Mouse (Mus musculus) erythroblast, embryonic 14.5 days (primary cell): Measurements from ENCODE around the gene Ddah1. TPM values are rescaled to one million over a fixed set of nuclear protein-coding genes. Genes with fewer than 3 reads are reported as not detected.

ENCODE experiments used
- H3K27me3 ChIP-seq: 2 replicates; pipeline ENCODE4 v1.6.1; 2012; ENCODE audit warnings: inconsistent platforms; ENCODE audit not compliant: control insufficient read depth
- H3K36me3 ChIP-seq: 2 replicates; pipeline ENCODE4 v1.6.1; 2012; ENCODE audit warnings: mild to moderate bottlenecking, inconsistent platforms; ENCODE audit not compliant: control insufficient read depth
- H3K4me1 ChIP-seq: 2 replicates; pipeline ENCODE4 v1.6.1; 2012; ENCODE audit warnings: inconsistent platforms; ENCODE audit not compliant: control insufficient read depth
- H3K4me3 ChIP-seq: replicated peaks from 2 replicates; pipeline ENCODE3; 2012; ENCODE audit warnings: moderate library complexity, mild to moderate bottlenecking, inconsistent platforms
- H3K9me3 ChIP-seq: 2 replicates; pipeline ENCODE4 v1.6.1; 2012; ENCODE audit warnings: low read length, inconsistent platforms, mixed read lengths; ENCODE audit not compliant: control insufficient read depth
- GATA1 ChIP-seq: IDR thresholded peaks from 2 replicates; pipeline ENCODE4 v1.6.1; 2012; ENCODE audit warnings: low read length, inconsistent platforms, mixed read lengths
- TAL1 ChIP-seq: IDR thresholded peaks from 3 replicates; pipeline ENCODE4 v1.6.1; 2012; ENCODE audit warnings: low read length, inconsistent platforms, mixed read lengths
- polyA plus RNA-seq: library from polyadenylated mRNA; stranded (reverse); fragments of >175 nt; gene quantifications from 2 replicates; pipeline ENCODE4 v1.2.3, GENCODE M21; 2012

The Ddah1 gene
- polyA plus RNA-seq, 1 experiment: 0.12 TPM

GRCm38 (mm10) chr3:145922019-145922854, 163.8 kb downstream of the Ddah1 start, which contains the start of gene Bcl10:
TSS of gene Bcl10 (plus strand) at chr3:145922804.
- peaks cover 4% of the 10 kb centered on the region for H3K36me3 ChIP-seq
- peaks cover 33% of the 10 kb centered on the region for H3K4me1 ChIP-seq
- H3K4me3 ChIP-seq: peak within 1 kb of the TSS; percentile 88
- H3K27me3 ChIP-seq: no peaks in the 10 kb centered on the region; the same call in 1 of the 2 replicates
- peaks cover 3% of the 10 kb centered on the region; the same call in 1 of the 2 replicates for H3K9me3 ChIP-seq
- TF ChIP-seq TAL1: no peak
- TF ChIP-seq GATA1: no peak

- H3K36me3 ChIP-seq: peaks cover 11% of the 10 kb centered on the region
- peaks cover 35% of the 10 kb centered on the region for H3K4me1 ChIP-seq
- TF ChIP-seq TAL1 (no peak), GATA1 (no peak)
- H3K4me3 ChIP-seq: peak overlapping the region; percentile 88
- peaks cover 3% of the 10 kb centered on the region; the same call in 1 of the 2 replicates for H3K9me3 ChIP-seq
- no peaks in the 10 kb centered on the region; the same call in 1 of the 2 replicates for H3K27me3 ChIP-seq
Measured at GRCm38 (mm10) chr3:145922971-145923370, 164.5 kb downstream of the Ddah1 start.

- Histone ChIP-seq H3K9me3 (no peaks in the 10 kb centered on the region), H3K27me3 (no peaks in the 10 kb centered on the region; the same call in 1 of the 2 replicates), H3K4me3 (peak overlapping the region; percentile 88), H3K36me3 (peaks cover 20% of the 10 kb centered on the region), H3K4me1 (peaks cover 36% of the 10 kb centered on the region)
- TF ChIP-seq TAL1 (no peak), GATA1 (no peak)
Measured at GRCm38 (mm10) chr3:145923874-145924577, 165.6 kb downstream of the Ddah1 start.

GRCm38 (mm10) chr3:145924649-145925337, 166.3 kb downstream of the Ddah1 start:
- TF ChIP-seq TAL1: no peak
- no peak for TF ChIP-seq GATA1
- no peaks in the 10 kb centered on the region for H3K9me3 ChIP-seq
- H3K36me3 ChIP-seq: peaks cover 23% of the 10 kb centered on the region
- no peaks in the 10 kb centered on the region; the same call in 1 of the 2 replicates for H3K27me3 ChIP-seq
- H3K4me3 ChIP-seq: peak overlapping the region; percentile 88
- peaks cover 36% of the 10 kb centered on the region for H3K4me1 ChIP-seq

- H3K9me3 ChIP-seq: no peaks in the 10 kb centered on the region
- peaks cover 36% of the 10 kb centered on the region for H3K4me1 ChIP-seq
- H3K4me3 ChIP-seq: peak overlapping the region; percentile 88
- TF ChIP-seq TAL1 (no peak), GATA1 (no peak)
- H3K36me3 ChIP-seq: peaks cover 30% of the 10 kb centered on the region
- H3K27me3 ChIP-seq: no peaks in the 10 kb centered on the region; the same call in 1 of the 2 replicates
Measured at GRCm38 (mm10) chr3:145925506-145925905, 167.0 kb downstream of the Ddah1 start.

GRCm38 (mm10) chr3:145929525-145930400, 171.3 kb downstream of the Ddah1 start:
- Histone ChIP-seq H3K36me3 (peaks cover 67% of the 10 kb centered on the region), H3K4me1 (peaks cover 19% of the 10 kb centered on the region), H3K27me3 (no peaks in the 10 kb centered on the region), H3K9me3 (no peaks in the 10 kb centered on the region), H3K4me3 (no peak overlapping the region)
- TF ChIP-seq TAL1 (no peak), GATA1 (no peak)

- peaks cover 49% of the 10 kb centered on the region for H3K36me3 ChIP-seq
- TF ChIP-seq TAL1 (no peak), GATA1 (no peak)
- no peak overlapping the region for H3K4me3 ChIP-seq
- no peaks in the 10 kb centered on the region for H3K9me3 ChIP-seq
- H3K27me3 ChIP-seq: no peaks in the 10 kb centered on the region
- peaks cover 9% of the 10 kb centered on the region for H3K4me1 ChIP-seq
Measured at GRCm38 (mm10) chr3:145933845-145934244, 175.4 kb downstream of the Ddah1 start.
